Mouse (Mus musculus) induced T-regulatory cell, adult 2 months (primary cell): ENCODE data around the gene Atg13.
A peak's percentile ranks its signal among the peaks of the same experiment; 100 is the strongest.

ENCODE experiments used
- DNase-seq: peaks from one replicate; pipeline ENCODE4 v3.0.0-alpha.2; 2012; ENCODE audit warnings: low read depth

Atg13 gene

DNA sequence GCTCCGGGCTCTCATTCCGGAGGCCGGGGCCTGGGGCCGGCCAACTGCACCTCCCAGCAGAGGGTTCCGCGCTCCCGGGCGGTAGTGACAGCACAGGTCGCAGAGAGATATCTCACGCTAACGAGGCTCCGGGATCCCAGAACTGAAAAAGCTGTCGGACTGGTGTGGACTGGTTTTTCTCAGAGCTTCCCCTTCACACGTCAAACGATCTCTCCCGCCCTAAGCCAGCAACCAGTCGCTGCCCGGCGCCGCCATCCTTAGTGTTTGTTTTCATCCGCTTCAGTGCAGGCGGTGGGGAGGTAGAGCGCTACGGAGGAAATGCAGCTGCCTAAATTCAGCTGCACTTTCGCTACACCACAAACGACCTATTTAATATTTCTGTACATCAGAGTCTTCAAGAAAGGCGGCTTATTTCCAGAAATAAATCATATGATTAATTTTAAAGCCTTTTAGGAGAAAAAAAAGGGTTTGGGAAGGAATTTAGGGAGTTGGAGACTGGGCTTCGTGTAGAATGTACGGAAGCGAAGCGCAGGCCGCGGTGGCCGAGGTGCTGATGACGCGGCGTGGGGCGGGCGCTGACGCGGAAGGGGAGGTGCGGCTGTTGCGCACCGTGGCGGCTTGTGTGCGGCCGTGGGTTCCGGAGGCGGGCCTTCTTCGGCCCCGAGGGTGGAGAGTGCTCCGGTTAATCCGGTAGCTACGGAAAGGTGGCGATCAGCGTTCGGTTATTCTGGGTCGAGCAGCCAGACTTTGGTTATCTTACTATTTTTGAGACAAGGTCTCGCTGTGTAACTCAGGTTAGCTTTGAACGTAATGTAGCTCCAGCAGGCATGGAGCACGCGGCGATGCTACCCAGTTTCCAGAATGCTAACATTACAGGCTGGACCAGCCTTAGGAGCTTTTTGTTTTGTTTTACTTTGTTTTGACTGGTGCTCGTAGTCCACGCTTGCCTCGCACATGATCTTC is at the start of gene Atg13, which contains the start of gene Harbi1:
Gene Atg13, minus strand, starts transcription at position 305 of the 963 bp plus-strand sequence.
Gene Harbi1, plus strand, starts transcription at position 581 of the 963 bp plus-strand sequence.
- peak; percentile 97 for DNase-seq

DNA sequence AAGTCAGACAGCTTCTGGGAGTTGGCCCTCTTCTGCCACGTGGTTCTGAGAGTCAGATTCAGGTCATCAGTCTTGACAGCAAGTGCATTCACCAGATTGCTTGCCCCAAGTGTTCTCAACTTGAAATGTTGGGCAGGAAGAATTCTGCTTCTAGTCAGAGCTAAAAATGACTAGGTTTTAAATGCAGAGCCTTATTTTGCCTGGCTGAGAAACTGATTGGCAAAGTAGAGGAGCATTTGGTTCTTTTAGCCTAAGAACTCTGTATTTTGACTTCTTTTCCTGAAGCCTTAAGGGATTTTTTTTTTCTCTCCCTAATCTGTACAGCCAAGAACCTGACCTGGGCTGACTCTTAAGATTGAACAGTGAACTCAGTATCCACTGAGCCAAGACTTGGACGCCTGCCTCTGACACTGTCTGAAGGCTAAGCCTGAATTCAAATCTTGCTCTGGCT is 39.5 kb upstream of the Atg13 start:
- no peak for DNase-seq

DNA sequence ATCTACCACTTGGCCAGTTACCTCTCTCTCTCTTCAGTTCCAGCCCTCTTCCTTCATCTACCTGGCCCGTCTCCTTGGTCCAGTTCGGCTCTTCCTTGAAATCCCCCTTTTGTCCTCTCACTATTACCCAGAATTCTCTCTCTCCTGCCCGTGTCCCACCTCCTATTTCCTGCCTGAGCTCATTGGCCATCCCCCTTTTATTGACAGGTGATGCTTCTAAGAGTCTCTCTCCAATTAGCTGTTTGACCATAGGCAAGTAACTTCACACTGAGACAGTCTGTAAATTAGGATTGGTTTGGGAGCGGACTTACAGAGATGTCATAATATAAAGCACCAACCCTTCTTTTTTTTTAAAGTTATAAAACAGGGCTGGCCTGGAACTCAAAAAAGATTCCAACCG is 34.3 kb upstream of the Atg13 start:
- DNase-seq, result no peak

DNA sequence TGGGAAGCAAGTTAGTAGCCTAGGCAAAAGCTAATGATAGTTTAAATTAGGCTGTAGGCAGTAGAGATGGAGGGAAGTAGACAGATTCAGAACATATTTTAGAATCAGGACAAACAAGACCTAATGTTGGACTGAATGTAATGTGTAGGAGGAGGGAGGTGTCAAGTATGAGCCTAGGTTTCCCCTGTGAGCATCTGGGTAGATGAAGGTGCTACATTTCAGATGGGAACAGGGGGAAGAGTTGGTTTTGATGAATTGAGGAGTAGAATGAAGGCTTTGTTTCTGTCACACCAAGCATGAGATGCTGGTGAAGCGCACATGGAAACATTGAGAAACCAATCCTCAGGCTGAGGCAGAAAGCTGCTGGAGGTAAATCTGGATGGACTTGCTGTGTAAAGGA is 29.2 kb upstream of the Atg13 start:
- DNase-seq, result no peak

DNA sequence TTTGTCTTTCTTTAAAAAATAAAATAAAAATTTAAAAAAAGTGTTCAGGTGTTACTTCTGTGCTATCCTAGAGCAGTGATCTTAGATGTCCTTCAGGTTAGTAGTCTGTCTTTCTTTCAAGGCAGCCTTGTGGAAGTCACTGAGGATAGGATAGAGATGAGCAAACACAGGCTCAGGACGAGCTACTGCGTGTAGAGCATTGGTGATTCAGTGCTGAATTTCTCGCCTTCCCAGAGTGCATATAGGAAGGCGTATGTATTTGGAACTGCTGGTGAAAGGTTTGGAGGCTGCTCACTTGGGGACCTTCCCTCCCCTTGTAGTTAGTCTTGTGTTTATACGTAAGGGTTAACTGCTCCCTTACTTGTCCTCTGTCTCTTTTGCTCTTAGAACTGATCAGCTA is 24.8 kb upstream of the Atg13 start:
- DNase-seq, result no peak

DNA sequence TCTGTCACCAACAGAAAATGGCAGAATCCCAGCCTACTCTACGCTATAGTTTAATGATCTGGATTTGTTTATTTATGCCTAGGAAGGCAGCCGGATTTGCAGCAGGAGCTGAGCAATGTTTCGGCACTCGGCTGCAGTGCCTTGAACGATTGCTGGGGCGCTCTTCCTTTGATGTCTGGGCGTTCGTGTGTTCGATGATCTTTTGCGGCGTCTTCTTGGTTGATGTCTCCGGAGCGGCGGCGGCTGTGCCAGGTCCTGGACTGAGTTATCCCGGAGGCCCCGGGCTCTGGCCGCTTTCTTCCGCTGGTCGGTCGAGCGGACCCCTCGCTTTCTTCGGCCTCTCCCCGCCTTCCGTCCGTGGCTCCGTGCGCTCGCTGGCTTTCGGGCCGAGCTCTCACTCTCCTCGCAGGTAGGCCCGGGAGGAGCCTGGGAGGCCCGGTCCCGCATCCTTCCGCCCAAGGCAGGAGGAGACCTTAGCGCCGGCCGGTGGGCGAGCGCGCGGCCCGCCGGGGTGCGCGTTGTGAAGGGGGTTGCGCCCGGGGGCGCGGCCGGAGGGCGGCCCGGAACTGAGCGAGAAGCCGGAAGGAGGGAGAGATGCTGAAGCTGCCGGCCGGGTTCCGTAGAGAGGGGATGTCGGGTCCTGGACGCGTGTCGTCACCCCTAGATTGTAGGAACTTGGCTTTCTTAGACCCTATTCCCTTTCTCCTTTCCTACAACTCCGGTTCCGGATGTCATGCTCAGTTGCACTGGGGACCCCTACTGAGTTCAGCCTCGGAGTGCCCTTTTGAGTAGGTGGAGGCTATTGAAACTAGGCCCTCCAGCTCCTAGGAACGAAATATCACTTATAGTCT is 19.8 kb upstream of the Atg13 start, which contains the start of gene Ambra1:
Gene Ambra1, plus strand, starts transcription at position 164 of the 851 bp plus-strand sequence.
- DNase-seq, result peak; percentile 95

DNA sequence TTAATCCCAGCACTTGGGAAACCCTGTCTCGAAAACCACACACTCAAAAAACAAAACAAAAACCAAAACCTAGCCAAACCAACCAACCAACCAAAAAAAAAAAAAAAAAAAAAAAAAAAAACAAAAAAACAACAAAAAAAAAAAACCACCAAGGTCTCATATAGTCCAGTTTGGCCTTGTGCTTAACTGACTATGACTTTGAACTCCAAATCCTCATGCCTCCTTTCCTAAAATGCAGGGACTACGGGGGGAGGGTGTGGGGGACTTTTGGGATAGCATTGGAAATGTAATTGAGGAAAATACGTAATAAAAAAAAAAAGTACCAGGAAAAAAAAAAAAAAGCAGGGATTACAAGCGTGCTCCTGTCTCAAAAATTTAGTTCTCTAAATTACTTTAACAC is 19.2 kb upstream of the Atg13 start:
- DNase-seq, result no peak

DNA sequence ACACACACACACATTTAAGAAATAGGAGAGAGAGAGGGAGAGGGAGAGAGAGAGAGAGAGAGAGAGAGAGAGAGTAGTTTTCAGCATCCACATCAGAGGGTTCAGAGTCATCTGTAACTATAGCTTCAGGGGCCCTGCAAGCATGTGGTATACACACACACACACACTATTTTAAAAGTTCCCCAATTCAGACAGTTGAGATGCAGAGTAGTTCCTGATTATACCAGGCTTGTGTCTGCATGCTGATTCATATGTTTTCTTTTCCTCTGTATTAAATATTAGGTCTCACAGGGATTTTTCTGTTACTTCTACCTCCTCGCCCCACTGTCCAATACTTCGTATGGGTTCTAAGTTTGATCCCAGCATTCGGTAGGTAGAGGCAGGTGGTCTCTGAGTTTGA is 16.6 kb upstream of the Atg13 start:
- no peak for DNase-seq

DNA sequence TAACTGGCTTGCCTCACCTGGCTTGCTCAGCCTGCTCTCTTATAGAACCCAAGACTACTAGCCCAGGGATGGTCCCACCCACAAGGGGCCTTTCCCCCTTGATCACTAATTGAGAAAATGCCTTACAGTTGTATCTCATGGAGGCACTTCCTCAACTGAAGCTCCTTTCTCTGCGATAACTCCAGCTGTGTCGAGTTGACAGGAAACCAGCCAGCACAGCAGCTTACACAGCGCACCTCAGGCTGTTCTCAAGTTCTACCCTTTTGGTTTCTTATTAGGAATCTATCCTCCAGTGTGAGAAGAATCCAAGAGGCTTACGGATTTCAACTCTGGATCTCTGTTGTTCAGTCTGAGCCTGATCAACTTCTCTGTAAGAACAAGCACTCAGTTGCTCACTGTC is 15.1 kb upstream of the Atg13 start:
- DNase-seq, result peak; percentile 35

DNA sequence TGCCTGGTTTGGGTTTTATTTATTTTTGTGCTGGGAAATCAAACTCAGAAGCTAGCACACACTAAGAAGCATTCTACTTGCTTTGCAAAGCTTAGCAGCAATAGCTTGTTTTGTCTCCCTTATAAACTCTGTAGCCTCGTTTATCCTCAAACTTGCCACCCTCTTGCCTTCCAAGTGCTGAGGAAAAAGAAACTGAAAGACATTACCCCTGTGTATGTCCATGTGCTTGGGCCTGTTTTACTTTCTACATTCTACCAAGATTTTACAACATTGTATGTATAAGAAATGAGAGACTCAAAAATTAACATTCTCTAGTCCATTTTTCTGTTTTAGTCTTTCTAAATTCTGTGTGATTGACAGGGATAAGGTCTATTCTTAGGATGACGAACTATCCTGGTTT is 14.3 kb upstream of the Atg13 start:
- DNase-seq, result no peak

DNA sequence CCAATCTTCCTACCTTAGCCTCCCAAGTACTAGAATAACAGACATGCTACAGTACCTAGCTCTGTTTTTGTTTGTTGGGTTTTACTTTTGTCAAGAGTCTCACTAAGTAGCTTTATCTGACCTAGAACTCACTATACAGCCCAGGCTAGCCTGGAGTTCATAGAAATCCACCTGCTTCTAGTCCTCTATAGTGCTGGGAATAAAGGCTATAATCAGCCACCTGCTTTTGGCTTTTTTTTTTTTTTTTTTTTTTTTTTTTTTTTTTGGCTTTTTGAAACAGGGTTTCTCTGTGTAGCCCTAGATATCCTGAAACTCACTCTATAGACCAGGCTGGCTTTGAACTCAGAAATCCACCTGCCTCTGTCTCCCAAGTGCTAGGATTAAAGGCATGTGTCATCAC is 13.6 kb upstream of the Atg13 start:
- no peak for DNase-seq

DNA sequence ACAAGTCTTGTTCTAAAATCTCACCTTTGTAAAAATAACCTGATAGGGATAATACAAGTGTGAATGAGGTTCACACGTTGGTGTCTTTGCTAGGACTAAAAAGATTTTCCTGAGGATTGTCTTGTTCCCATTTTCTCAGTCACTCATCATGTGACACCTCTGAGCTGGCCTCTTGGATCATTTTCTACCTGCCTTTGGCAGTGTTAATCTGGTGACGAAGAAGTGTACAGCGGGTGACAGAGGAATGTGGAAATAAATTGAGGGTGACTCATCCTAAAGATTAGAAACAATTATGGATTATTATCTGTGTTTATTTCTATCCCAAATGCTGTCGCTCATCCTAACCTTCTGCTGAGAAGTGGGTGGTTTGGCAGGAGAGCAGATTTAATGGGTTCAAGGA is 13.0 kb upstream of the Atg13 start:
- DNase-seq, result no peak

DNA sequence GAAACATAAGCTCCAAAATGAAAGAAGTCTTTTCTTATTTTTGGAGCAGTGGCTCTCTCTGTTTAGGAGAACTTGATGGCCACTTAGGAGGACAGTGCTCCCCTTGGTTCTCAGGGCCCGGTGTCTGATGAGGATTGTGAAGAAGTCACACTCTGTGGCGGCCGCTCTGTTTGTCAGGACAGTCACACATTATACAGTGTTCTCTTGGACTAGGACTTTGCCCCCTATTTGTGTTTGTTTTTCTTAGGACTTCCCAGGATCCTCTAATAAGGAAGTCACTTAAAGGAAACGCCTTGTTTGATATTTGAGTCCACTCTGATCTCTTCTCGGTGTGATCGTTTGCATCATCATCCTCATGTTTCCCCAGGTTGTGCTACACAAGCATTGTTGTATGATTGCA is 7.9 kb upstream of the Atg13 start:
- no peak for DNase-seq

DNA sequence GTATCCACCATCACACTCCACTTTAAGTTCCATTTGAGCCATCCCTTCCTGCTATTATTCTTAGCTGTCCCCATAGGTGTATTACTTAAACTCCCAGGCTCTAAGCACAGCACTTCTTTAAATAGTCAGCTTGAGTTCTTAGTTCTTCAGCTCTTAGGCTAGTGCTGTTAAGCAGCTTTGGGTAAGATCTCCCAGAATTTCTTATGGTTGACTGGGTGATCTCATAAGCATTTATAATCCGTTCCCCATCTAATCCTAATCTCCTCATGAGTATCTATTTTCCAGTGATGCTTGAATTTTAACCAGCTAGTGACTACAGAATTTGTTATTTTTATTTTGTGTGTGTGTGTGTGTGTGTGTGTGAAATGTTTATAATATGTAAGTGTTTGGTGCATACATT is 4.5 kb upstream of the Atg13 start:
- DNase-seq, result no peak

DNA sequence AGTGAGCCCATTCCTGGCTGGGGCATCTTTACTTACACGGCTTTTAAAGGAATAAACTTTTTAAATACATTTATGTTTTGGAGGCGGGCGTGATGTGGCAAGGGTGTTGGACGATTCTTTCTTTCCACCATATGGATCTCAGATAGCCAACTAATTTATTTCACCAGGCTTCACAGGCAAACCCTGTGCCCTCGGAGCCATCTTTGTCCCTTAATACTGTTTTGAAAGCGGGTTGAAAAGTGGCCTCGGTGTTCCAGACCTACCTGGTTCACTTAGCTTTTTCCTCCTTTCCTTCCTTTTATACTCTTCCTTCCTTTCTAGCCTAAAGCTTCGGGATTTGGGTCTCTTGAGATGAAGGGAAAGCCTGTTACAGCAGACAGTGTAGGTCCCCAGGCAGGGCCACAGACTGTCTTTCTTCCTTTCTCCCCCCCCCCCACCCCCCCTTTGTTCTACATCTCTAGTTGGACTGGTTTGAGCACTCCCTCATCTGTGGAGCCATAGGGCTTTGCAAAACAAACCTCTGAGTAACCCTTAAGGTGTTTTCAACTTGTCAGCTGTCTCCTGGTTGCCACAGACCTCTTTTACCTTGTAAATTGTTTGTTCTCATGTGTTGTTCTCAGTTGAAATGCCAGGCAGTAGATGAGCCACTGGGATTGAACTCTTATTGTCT is 1.0 kb upstream of the Atg13 start:
- DNase-seq, result no peak

DNA sequence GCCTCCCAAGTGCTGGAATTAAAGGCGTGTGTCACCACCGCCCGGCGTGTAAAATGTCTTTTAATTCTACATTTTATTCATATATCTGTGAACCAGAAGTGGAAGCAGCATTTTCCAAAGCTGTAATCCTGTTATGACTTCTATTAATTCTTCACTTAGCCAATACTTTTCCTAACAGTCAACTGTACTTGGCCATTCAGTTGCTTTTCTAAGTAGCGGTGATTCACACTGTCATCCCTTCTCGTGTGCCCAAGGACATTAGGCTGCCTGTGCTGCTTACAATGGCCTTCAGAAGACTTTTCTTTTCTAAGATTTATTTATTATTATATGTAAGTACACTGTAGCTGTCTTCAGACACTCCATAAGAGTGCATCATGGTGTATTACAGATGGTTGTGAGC is 2.0 kb downstream of the Atg13 start:
- DNase-seq, result no peak

DNA sequence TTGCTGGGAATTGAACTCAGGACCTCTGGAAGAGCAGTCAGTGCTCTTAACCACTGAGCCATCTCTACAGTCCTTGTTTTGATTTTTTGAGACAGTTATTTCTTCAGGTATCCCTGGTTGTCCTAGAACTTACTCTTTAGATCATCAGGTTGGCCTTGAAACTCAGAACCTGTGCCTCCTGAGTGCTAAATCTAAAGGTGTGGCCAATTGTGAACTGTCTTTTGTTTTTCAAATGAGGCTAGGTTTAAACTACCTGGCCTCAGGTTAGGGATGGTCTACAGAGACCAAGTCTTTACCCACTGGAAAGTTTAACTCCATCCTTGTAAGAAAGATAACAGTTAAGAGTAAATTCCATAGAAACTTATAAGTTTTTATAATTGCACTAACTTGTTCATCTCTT is 3.9 kb downstream of the Atg13 start:
- no peak for DNase-seq

DNA sequence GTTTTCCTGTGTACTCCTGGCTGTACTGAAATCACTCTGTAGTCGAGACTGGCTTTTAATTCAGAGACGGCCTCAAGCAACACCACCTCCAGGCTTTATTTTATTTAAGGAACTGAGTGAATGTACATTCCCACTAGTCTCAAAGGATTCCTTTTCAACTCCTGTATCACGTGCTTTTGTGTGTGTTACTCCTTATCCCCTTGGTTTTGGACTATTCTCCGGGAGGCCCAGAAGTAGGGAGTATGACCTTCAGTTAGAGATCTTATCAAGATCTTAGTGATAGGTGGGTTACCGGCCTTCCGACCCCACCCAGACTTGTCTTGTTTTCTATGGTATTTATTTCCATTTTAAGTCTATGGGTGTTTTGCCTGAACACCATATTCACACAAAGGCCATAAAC is 4.6 kb downstream of the Atg13 start:
- DNase-seq, result peak; percentile 60

DNA sequence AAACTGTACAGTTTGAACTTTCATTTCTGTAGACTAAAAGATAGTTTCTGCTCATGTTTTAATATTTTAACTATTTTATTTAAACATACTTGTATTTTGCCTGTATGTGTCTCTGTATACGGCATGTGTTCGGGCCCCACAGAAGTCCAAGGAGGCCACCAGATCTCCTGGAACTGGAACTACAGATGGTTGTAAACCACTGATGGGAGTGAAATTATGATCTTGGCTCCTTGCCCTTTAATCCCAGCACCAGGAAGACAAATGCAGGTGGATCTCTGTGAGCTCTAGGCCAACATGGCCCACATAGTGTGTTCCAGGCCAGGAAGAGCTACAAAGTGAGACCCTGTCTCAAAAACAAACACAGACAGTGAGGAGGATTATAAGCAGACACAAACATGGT is 9.0 kb downstream of the Atg13 start:
- no peak for DNase-seq

DNA sequence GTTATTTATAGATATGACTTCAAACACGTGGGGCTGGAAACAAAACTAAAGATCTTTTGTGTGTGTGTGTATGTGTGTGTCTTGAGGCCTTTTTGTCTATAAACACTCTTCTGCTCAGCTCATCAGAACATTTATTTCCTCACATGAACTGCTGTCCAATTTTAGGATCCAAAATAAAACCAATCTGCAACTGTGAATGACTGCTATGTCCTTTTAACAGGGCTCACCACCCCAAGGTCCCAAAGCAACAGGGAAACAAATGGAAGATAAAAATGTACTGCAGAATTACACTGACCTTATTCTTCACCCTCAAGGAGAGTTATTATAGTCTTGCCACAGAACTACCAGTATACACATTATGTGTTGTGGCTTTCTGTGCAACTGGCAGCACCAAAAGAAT is 11.2 kb downstream of the Atg13 start:
- no peak for DNase-seq

DNA sequence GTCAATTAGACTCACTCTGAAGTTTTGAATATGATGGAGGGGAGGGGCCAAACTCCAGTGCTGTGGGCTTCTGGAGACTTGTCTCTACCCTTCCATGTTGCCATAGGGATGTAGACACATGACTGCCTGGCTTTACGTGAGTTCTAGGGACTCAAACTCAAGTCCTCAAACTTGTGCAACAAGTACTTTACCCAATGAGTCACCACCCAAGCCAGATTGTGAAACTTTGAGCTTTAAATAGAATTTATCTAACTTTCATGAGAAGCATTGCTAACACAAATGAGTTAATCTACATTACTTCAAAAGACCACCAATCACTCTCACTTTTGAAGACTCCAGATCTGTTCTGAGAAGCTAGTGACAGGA is 14.2 kb downstream of the Atg13 start:
- DNase-seq, result no peak
